Mouse (Mus musculus) inflammation-experienced regulatory T-cells, adult 16 weeks (primary cell): ENCODE data around the gene Dmrt1. TPM values are rescaled to one million over a fixed set of nuclear protein-coding genes. Genes with fewer than 3 reads are reported as not detected.

Source experiments
- polyA plus RNA-seq: library from polyadenylated mRNA; unstranded; fragments of 100-300 nt; shearing (Covaris generic); gene quantifications from one replicate; pipeline ENCODE4 v1.2.1, GENCODE M21; 2017

Dmrt1 gene
- not detected for polyA plus RNA-seq

GRCm38 (mm10) chr19:25505360-25506196 lies at the start of gene Dmrt1:
TSS of gene Dmrt1 (plus strand) at chr19:25505618.

GRCm38 (mm10) chr19:25610015-25610410 lies 104.6 kb downstream of the Dmrt1 start, which contains the start of gene Dmrt3:
TSS of gene Dmrt3 (plus strand) at chr19:25610301.

Other genes with a start within 250 kb of the Dmrt1 start
- not detected for gene Dmrt3, start 104.7 kb downstream of the Dmrt1 start, polyA plus RNA-seq
- gene Dmrt2, start 166.8 kb downstream of the Dmrt1 start, polyA plus RNA-seq, result not detected